Mouse (Mus musculus) liver, adult 2 months (tissue): ENCODE results near the gene Pnmal2. TPM values are rescaled to one million over a fixed set of nuclear protein-coding genes. Genes with fewer than 3 reads are reported as not detected.

ENCODE experiments used
- DNase-seq: peaks from one replicate; pipeline ENCODE4 v3.0.0-alpha.2; 2011; ENCODE audit warnings: low read depth, low spot score; ENCODE audit errors: extremely low read depth
- H3K27ac ChIP-seq: fragments of 200-500 bp; replicated peaks from 2 replicates; pipeline ENCODE4 v1.5.1; 2012; ENCODE audit warnings: low read depth, mild to moderate bottlenecking, control low read depth, inconsistent platforms, low read length; ENCODE audit not compliant: insufficient read depth
- H3K27me3 ChIP-seq: fragments of 200-500 bp; 2 replicates; pipeline ENCODE4 v1.6.1; 2012; ENCODE audit warnings: mild to moderate bottlenecking, moderate library complexity, low read length, inconsistent platforms; ENCODE audit not compliant: control insufficient read depth, insufficient read depth
- H3K36me3 ChIP-seq: fragments of 200-500 bp; 2 replicates; pipeline ENCODE4 v1.6.1; 2012; ENCODE audit warnings: low read length, inconsistent platforms; ENCODE audit not compliant: control insufficient read depth, insufficient read depth
- H3K4me1 ChIP-seq: fragments of 200-500 bp; 2 replicates; pipeline ENCODE4 v1.6.1; 2011; ENCODE audit warnings: low read length; ENCODE audit not compliant: control insufficient read depth, insufficient read depth
- H3K4me3 ChIP-seq: fragments of 200-500 bp; 2 replicates; pipeline ENCODE4 v1.5.1; 2011; ENCODE audit warnings: low read depth, mild to moderate bottlenecking, control low read depth, low read length, moderate library complexity; ENCODE audit not compliant: insufficient read depth
- H3K79me2 ChIP-seq: fragments of 200-500 bp; 2 replicates; pipeline ENCODE4 v1.6.1; 2012; ENCODE audit warnings: inconsistent platforms, mild to moderate bottlenecking, low read length, moderate library complexity; ENCODE audit not compliant: control insufficient read depth, insufficient read depth
- H3K9ac ChIP-seq: fragments of 200-500 bp; 2 replicates; pipeline ENCODE4 v1.6.1; 2012; ENCODE audit warnings: low read depth, mild to moderate bottlenecking, control low read depth, inconsistent platforms, low read length
- CTCF ChIP-seq: fragments of 200-500 bp; IDR thresholded peaks from 2 replicates; pipeline ENCODE4 v1.5.1; 2011; ENCODE audit warnings: low read depth, low read length, control low read depth
- POLR2A ChIP-seq: fragments of 200-500 bp; IDR thresholded peaks from 2 replicates; pipeline ENCODE4 v1.6.1; 2011; ENCODE audit warnings: low read length, control low read depth; ENCODE audit not compliant: insufficient read depth; ENCODE audit errors: extremely low read depth
- WGBS: fragments of 180-500 bp; shearing (Covaris S2); methylation state at CpG from one replicate; pipeline ENCODE4 v1.1.7; 2018; 5-methylcytosine and 5-hydroxymethylcytosine counted together
- polyA plus RNA-seq: library from polyadenylated mRNA; depleted of rRNA; stranded (reverse); fragments of >200 nt; gene quantifications from 2 replicates; pipeline ENCODE4 v1.2.3, GENCODE M21; 2012
- total RNA-seq: library from RNA; depleted of rRNA; stranded (reverse); fragments of >200 nt; gene quantifications from 2 replicates; pipeline ENCODE4 v1.2.3, GENCODE M21; 2014

Gene Pnmal2
- total and polyA plus RNA-seq, 2 experiments = under 0.01 to 0.02 TPM

- Histone ChIP-seq H3K4me3 (no peak overlapping the region), H3K36me3 (no peaks in the 10 kb centered on the region), H3K9ac (no peak overlapping the region), H3K27ac (no peak overlapping the region), H3K27me3 (no peaks in the 10 kb centered on the region), H3K79me2 (no peaks in the 10 kb centered on the region), H3K4me1 (peaks cover 3% of the 10 kb centered on the region; the same call in 1 of the 2 replicates)
- WGBS = 67% methylated on average over 3 of the region's 3 CpGs
- TF ChIP-seq CTCF = no peak
- no peak for TF ChIP-seq POLR2A
- no peak for DNase-seq
These were observed 26.7 kb downstream of the Pnmal2 start for GRCm38 (mm10) chr7:16971160-16971559.

GRCm38 (mm10) chr7:16974018-16974417 lies 29.5 kb downstream of the Pnmal2 start:
- WGBS = 36% methylated on average over 6 of the region's 6 CpGs
- Histone ChIP-seq H3K9ac (no peak overlapping the region), H3K4me1 (peaks cover 2% of the 10 kb centered on the region; the same call in 1 of the 2 replicates), H3K4me3 (no peak overlapping the region), H3K27ac (no peak overlapping the region), H3K27me3 (no peaks in the 10 kb centered on the region), H3K79me2 (no peaks in the 10 kb centered on the region), H3K36me3 (no peaks in the 10 kb centered on the region)
- DNase-seq = no peak
- TF ChIP-seq CTCF = no peak
- TF ChIP-seq POLR2A = no peak

- 78% methylated on average over 8 of the region's 8 CpGs for WGBS
- H3K4me1 ChIP-seq = peaks cover 3% of the 10 kb centered on the region; the same call in 1 of the 2 replicates
- H3K9ac ChIP-seq = no peak overlapping the region
- no peaks in the 10 kb centered on the region for H3K36me3 ChIP-seq
- H3K79me2 ChIP-seq = no peaks in the 10 kb centered on the region
- H3K27ac ChIP-seq = no peak overlapping the region
- DNase-seq = no peak
- no peaks in the 10 kb centered on the region for H3K27me3 ChIP-seq
- H3K4me3 ChIP-seq = no peak overlapping the region
- TF ChIP-seq POLR2A (no peak), CTCF (no peak)
These were observed 31.8 kb downstream of the Pnmal2 start for GRCm38 (mm10) chr7:16976298-16976697.

GRCm38 (mm10) chr7:16978173-16978572 lies 33.7 kb downstream of the Pnmal2 start:
- Histone ChIP-seq H3K4me1 (peaks cover 3% of the 10 kb centered on the region; the same call in 1 of the 2 replicates), H3K27me3 (no peaks in the 10 kb centered on the region), H3K27ac (no peak overlapping the region), H3K9ac (no peak overlapping the region), H3K36me3 (no peaks in the 10 kb centered on the region), H3K79me2 (no peaks in the 10 kb centered on the region), H3K4me3 (no peak overlapping the region)
- 78% methylated on average over 6 of the region's 6 CpGs for WGBS
- DNase-seq = no peak
- TF ChIP-seq CTCF (no peak), POLR2A (no peak)

- no peak overlapping the region for H3K4me3 ChIP-seq
- TF ChIP-seq POLR2A (no peak), CTCF (no peak)
- H3K79me2 ChIP-seq = no peaks in the 10 kb centered on the region
- DNase-seq = no peak
- no peaks in the 10 kb centered on the region for H3K36me3 ChIP-seq
- no peak overlapping the region for H3K9ac ChIP-seq
- 100% methylated on average over 3 of the region's 3 CpGs for WGBS
- H3K27ac ChIP-seq = no peak overlapping the region
- no peaks in the 10 kb centered on the region for H3K27me3 ChIP-seq
- H3K4me1 ChIP-seq = peaks cover 3% of the 10 kb centered on the region; the same call in 1 of the 2 replicates
These were observed 34.1 kb downstream of the Pnmal2 start for GRCm38 (mm10) chr7:16978593-16978992.

- WGBS = 2% methylated on average over 12 of the region's 12 CpGs
- Histone ChIP-seq H3K36me3 (no peaks in the 10 kb centered on the region), H3K4me1 (peaks cover 3% of the 10 kb centered on the region; the same call in 1 of the 2 replicates), H3K79me2 (no peaks in the 10 kb centered on the region), H3K27ac (no peak overlapping the region), H3K9ac (peak overlapping the region; percentile 8), H3K27me3 (no peaks in the 10 kb centered on the region), H3K4me3 (peak overlapping the region; percentile 7)
- peak; percentile 40 for DNase-seq
- TF ChIP-seq POLR2A = no peak
- TF ChIP-seq CTCF = no peak
These were observed 35.9 kb downstream of the Pnmal2 start for GRCm38 (mm10) chr7:16980348-16980747.
